Mouse (Mus musculus) kidney, postnatal 14 days (tissue): ENCODE data around the gene Tspan14.
A peak's percentile ranks its signal among the peaks of the same experiment; 100 is the strongest.

Experiments used
- DNase-seq: peaks from one replicate; pipeline ENCODE4 v3.0.0; 2022; ENCODE audit warnings: mixed read lengths

Tspan14 gene

DNA sequence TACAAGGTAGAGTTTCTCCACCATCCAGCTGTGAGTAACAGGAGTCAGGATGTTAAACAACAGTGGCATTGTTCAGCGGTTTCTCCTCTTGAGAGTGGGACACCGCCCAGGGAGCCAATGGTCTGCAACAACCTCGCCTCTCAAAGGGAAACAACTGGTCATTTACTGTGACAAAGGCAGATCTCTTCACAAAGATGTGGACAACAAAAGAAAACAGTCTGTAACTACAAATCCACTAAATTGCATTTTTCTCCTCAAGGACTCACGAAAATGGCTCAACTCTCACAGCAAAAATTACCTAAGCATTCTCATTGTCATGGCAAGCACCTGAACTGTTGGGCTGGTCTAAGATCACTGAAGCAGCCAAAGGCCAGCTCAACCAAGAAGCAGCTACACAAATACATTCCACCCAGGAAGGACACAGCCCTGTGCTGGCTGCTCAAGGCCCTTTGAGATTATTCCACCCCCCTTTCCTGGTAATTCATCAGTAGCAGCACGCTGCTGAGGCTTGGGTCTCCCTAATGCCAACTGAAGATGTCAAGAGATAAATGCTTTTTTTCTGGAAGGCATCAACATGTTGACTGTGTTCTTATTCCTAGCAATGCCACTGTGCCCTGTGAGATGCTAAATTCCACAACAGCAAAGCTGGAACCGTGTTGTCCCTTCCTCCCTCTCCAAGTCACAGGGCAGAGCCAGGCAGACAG lies 101.6 kb downstream of the Tspan14 start:
- DNase-seq = no peak

GRCm38 (mm10) chr14:40863659-40864058 lies 102.9 kb downstream of the Tspan14 start:
- no peak for DNase-seq

- peak; percentile 8 for DNase-seq
These were observed 103.6 kb downstream of the Tspan14 start for GRCm38 (mm10) chr14:40863022-40863421.
